ENCODE assay signal across 15 mouse cellular contexts in genomic region chr12:37632368-37632767, GRCm38 (mm10).
A peak's percentile ranks its signal among the peaks of the same experiment; 100 is the strongest.
DNase-seq lines count a peak whose midpoint lies in the region; ATAC-seq and TF ChIP-seq lines count a peak whose summit lies in the region.
"Had no signal": no experiment of that assay in that cellular context is flagged by ENCODE, and none has a peak within 500 bp of the region (broad histone marks: within the 10 kb centered on the region; RNA-seq: fewer than 3 reads in every experiment).

No protein-coding gene starts in this region.

- no peak overlapping the region for H3K9ac ChIP-seq in intestine, postnatal 0 days (ENCODE audit: low read depth, low read length)
- no peak overlapping the region for H3K9ac ChIP-seq in intestine, embryonic 16.5 days (ENCODE audit: low read depth, low read length)
- H3K9ac ChIP-seq: hindbrain, embryonic 12.5 days; kidney, embryonic 15.5 days; limb, embryonic 15.5 days; neural tube, embryonic 15.5 days had no signal

- no peaks in the 10 kb centered on the region for H3K4me1 ChIP-seq in intestine, postnatal 0 days (replicated peaks; ENCODE audit: control insufficient read depth, insufficient read depth, low read length)
- H3K4me1 ChIP-seq in intestine, embryonic 16.5 days (ENCODE audit: control insufficient read depth, insufficient read depth, low read length): no peaks in the 10 kb centered on the region
- H3K4me1 ChIP-seq: hindbrain, embryonic 12.5 days; kidney, embryonic 15.5 days; limb, embryonic 15.5 days; neural tube, embryonic 15.5 days had no signal

- no peaks in the 10 kb centered on the region for H3K27me3 ChIP-seq in intestine, postnatal 0 days (replicated peaks; ENCODE audit: control insufficient read depth, insufficient read depth, low read length)
- H3K27me3 ChIP-seq in intestine, embryonic 16.5 days (replicated peaks; ENCODE audit: control insufficient read depth, insufficient read depth, low read length): no peaks in the 10 kb centered on the region
- H3K27me3 ChIP-seq: hindbrain, embryonic 12.5 days; kidney, embryonic 15.5 days; limb, embryonic 15.5 days; neural tube, embryonic 15.5 days; Patski had no signal

- TF ChIP-seq CTCF in intestine, postnatal 0 days (IDR thresholded peaks at IDR 0.05; ENCODE audit: low read depth): peak; percentile 32; the same call in 1 of the 2 replicates

- no peaks in the 10 kb centered on the region for H3K9me3 ChIP-seq in intestine, postnatal 0 days (ENCODE audit: control insufficient read depth)
- H3K9me3 ChIP-seq in intestine, embryonic 16.5 days (ENCODE audit: control insufficient read depth, low read length): no peaks in the 10 kb centered on the region
- H3K9me3 ChIP-seq: hindbrain, embryonic 12.5 days; kidney, embryonic 15.5 days; limb, embryonic 15.5 days; neural tube, embryonic 15.5 days had no signal

- DNase-seq in retina, postnatal 1 day: peak; percentile 6
- no peak for DNase-seq in retina, embryonic 14.5 days (ENCODE audit: low spot score)
- DNase-seq in R1 (ENCODE audit: low read depth, low spot score): peak; percentile 38
- DNase-seq in neural tube, embryonic 10.5 days (ENCODE audit: extremely low spot score, low spot score): no peak
- DNase-seq in spleen, adult 18-20 months: no peak
- DNase-seq: cerebellum, adult 11 months; gastrocnemius, postnatal 36 days; thymus, adult 18-20 months had no signal

- no peaks in the 10 kb centered on the region for H3K36me3 ChIP-seq in intestine, postnatal 0 days (ENCODE audit: control insufficient read depth, insufficient read depth)
- H3K36me3 ChIP-seq in intestine, embryonic 16.5 days (ENCODE audit: control insufficient read depth, insufficient read depth, low read length): no peaks in the 10 kb centered on the region
- H3K36me3 ChIP-seq: hindbrain, embryonic 12.5 days; kidney, embryonic 15.5 days; limb, embryonic 15.5 days; neural tube, embryonic 15.5 days had no signal

- ATAC-seq in intestine, postnatal 0 days: no peak
- no peak for ATAC-seq in intestine, embryonic 16.5 days
- ATAC-seq: Patski had no signal

- no peak overlapping the region for H3K4me2 ChIP-seq in intestine, postnatal 0 days (replicated peaks; ENCODE audit: low read depth)
- no peak overlapping the region for H3K4me2 ChIP-seq in intestine, embryonic 16.5 days (ENCODE audit: low read depth, low read length)
- H3K4me2 ChIP-seq: hindbrain, embryonic 12.5 days; kidney, embryonic 15.5 days; limb, embryonic 15.5 days; neural tube, embryonic 15.5 days had no signal

- no peak overlapping the region for H3K4me3 ChIP-seq in intestine, postnatal 0 days (ENCODE audit: low read depth, low read length)
- H3K4me3 ChIP-seq in intestine, embryonic 16.5 days (ENCODE audit: low read length): no peak overlapping the region
- H3K4me3 ChIP-seq: hindbrain, embryonic 12.5 days; kidney, embryonic 15.5 days; limb, embryonic 15.5 days; neural tube, embryonic 15.5 days had no signal

- no peak overlapping the region for H3K27ac ChIP-seq in intestine, postnatal 0 days (ENCODE audit: low read depth, low read length)
- no peak overlapping the region for H3K27ac ChIP-seq in intestine, embryonic 16.5 days (ENCODE audit: low read length)
- H3K27ac ChIP-seq: hindbrain, embryonic 12.5 days; kidney, embryonic 15.5 days; limb, embryonic 15.5 days; neural tube, embryonic 15.5 days had no signal

Comparison
In these comparisons a context has a peak if more than half of its experiments do, and no peak if none do; other contexts are left out.
1. DNase-seq: peak in retina, postnatal 1 day (single experiment) and R1 (single experiment); none in retina, embryonic 14.5 days (single experiment), neural tube, embryonic 10.5 days (single experiment) and spleen, adult 18-20 months (0 of 2).